Mouse (Mus musculus): ENCODE measurements at regions not wholly inside any gene's neighbourhood (a gene's known extent, or its start where the extent isn't known, plus 50 kb on each side); places are given as distances from the start of the nearest gene placed in this dataset.
"Not testable (repeated sequence)": the region's sequence is repeated elsewhere in the genome, so short reads cannot be mapped to it uniquely, and the experiment has no call there.

DNA sequence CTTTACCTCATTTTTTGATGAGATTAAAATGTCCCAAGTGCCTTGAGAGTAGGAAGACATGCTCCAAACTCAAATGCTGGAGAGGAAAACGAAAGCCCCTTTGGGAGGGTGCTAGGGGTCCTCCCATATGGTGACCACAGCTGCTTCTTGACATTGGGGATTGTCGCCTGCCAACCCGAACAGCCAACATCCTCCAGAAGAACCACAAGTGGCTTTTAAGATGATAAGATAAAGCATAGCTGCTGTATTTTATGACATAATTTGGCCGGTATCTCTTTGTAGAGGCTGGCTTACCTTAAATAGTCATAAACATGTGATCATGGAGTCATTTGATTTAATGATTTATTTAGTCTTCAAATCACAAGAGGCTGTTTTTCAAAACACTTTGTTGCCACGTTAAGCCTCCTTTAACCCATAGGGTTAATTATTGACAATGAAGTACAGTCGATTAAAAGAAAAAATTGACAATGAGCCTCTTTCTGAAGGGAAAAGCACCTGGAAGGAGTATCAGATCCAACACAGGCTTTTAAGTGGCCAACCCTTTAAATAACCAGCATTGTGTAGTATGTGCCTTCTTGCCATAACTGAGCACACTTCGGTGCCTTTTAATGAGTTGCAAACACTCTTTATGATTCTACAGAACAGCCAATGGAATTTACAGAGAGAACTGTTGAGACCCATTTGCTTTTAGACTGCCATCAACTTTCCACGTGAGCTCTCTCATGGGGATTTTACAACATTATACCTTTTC lies 76.1 kb upstream of the Cdk6 start:
- H3K4me1 ChIP-seq (replicated peaks); H3K4me3 ChIP-seq; H3K9me3 ChIP-seq; ATAC-seq (ENCODE audit: low FRiP score, low read depth); H3K27me3 ChIP-seq; H3K36me3 ChIP-seq; H3K9ac ChIP-seq; H3K27ac ChIP-seq (replicated peaks); H3K4me2 ChIP-seq: not testable (repeated sequence)
- 82% methylated on average over 8 of the region's 8 CpGs for WGBS

DNA sequence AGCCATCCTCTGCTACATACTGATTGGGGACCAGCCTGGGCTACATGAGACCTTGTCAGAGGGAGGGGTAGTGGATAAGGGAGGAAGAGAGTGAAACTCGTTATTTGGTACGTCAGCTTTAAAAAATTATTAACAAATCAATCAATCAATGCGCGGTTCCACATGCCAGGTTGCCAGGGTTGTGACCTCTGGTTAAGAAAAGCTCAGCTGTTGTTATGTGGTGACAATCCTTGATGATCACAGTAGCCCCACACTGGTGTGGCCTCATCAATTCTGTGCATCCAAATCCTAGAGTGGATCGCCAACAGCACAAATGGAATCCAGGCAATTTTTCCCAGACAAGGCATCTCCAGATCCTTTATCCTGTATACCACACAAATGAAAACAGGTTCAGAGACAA lies 74.3 kb upstream of the Cdk6 start:
- WGBS, result 85% methylated on average over 5 of the region's 5 CpGs
- no peak for ATAC-seq (ENCODE audit: low FRiP score, low read depth)
- Histone ChIP-seq H3K4me1 (replicated peaks) (no peaks in the 10 kb centered on the region), H3K27ac (replicated peaks) (no peak overlapping the region), H3K36me3 (no peaks in the 10 kb centered on the region), H3K9ac (no peak overlapping the region), H3K4me2 (no peak overlapping the region), H3K27me3 (no peaks in the 10 kb centered on the region), H3K4me3 (no peak overlapping the region), H3K9me3 (no peaks in the 10 kb centered on the region)

DNA sequence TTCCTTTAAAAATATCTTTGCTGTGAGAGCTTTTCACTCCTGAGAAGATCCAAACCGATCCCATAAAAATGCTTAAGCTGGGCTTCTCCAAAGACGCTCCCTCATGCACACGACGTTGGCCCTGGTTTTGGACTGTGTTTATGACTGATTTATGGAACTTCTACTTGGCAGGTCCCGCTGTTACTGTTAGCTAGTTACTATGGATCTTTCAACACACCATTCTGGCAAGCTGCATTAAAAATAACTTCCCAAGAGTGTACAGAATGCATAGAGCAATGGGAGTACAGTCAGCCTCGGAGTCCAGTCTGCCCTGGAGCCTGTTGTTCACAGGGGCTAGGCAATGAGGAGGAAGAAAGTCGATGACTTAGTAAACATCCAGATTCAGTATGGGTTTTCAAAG lies 71.5 kb upstream of the Cdk6 start:
- Histone ChIP-seq H3K9ac (no peak overlapping the region), H3K4me2 (no peak overlapping the region), H3K9me3 (no peaks in the 10 kb centered on the region), H3K36me3 (no peaks in the 10 kb centered on the region), H3K4me1 (replicated peaks) (no peaks in the 10 kb centered on the region), H3K27ac (replicated peaks) (no peak overlapping the region), H3K4me3 (no peak overlapping the region), H3K27me3 (no peaks in the 10 kb centered on the region)
- 88% methylated on average over 7 of the region's 7 CpGs for WGBS
- no peak for ATAC-seq (ENCODE audit: low FRiP score, low read depth)

DNA sequence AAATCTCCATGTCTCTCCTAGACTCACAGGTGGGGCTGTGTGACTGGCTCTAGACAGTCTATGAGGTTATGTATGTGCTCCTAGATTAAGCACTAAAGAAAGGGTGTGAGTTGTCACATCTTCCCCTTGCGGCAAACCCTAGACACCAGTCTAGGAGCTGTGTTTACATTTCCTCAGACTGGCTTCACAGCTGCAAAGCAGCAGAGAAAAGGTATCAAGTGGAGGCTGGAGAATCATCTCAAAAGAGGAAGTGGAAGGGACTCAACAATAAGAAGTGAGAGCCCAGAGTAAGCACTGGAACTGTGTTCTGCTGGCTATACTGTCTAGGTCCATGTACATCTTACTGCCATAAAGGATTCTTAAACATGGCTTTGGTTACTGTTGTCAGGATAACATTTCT lies 68.1 kb upstream of the Cdk6 start:
- H3K9ac ChIP-seq; ATAC-seq (ENCODE audit: low FRiP score, low read depth): not testable (repeated sequence)
- 84% methylated on average over 1 of the region's 1 CpGs for WGBS

DNA sequence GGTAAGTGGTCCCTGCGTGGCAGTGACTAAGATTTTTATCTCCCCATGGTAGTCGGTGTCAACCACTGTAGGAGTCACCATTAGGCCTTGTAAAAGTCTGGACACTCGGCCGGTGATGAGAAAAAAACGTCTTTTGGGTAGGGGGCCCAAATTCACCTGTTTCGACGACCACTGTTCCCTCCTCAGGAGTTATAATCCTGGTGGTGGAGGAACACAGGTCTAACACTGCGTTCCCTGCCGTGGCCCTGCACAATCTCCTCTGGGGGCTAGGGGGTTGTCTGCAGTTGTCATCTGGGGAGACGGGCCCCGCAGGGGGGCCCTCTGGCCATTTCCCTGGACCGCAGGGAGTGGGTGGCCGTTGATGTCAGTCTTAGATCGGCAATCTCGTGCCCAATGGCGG lies 64.0 kb upstream of the Cdk6 start:
- not testable (repeated sequence) for H3K27me3 ChIP-seq; ATAC-seq (ENCODE audit: low FRiP score, low read depth); H3K4me2 ChIP-seq; H3K9me3 ChIP-seq; H3K9ac ChIP-seq; H3K4me1 ChIP-seq (replicated peaks); H3K27ac ChIP-seq (replicated peaks); H3K4me3 ChIP-seq; H3K36me3 ChIP-seq
- 94% methylated on average over 16 of the region's 16 CpGs for WGBS

More for the DNA sequence above, 68.1 kb upstream of the Cdk6 start:
- H3K4me3 ChIP-seq; H3K27ac ChIP-seq (replicated peaks); H3K4me1 ChIP-seq (replicated peaks); H3K36me3 ChIP-seq; H3K27me3 ChIP-seq; H3K9me3 ChIP-seq; H3K4me2 ChIP-seq: not testable (repeated sequence)

DNA sequence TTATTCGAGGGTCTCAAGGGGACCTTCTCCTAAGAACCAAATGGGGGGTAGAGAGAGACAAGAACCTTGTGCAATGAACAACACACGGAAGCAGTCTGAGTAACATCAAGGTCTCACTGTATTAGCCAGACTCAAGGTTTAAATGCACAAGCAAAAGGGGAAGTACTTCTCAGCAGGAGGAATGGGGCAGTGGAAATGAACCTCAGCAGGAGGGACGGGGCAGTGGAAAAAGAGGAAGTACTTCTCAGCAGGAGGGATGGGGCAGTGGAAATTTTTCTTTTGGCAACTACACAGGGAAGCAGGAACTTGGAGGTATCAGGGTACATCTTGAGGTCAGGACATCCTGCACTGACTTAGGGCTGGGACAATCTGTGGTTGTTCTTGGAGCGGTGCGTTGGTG lies 62.3 kb upstream of the Cdk6 start:
- H3K27me3 ChIP-seq; H3K4me2 ChIP-seq; H3K9ac ChIP-seq; H3K9me3 ChIP-seq; H3K27ac ChIP-seq (replicated peaks); ATAC-seq (ENCODE audit: low FRiP score, low read depth); H3K4me3 ChIP-seq; H3K36me3 ChIP-seq; H3K4me1 ChIP-seq (replicated peaks): not testable (repeated sequence)
- WGBS, result 86% methylated on average over 5 of the region's 5 CpGs

DNA sequence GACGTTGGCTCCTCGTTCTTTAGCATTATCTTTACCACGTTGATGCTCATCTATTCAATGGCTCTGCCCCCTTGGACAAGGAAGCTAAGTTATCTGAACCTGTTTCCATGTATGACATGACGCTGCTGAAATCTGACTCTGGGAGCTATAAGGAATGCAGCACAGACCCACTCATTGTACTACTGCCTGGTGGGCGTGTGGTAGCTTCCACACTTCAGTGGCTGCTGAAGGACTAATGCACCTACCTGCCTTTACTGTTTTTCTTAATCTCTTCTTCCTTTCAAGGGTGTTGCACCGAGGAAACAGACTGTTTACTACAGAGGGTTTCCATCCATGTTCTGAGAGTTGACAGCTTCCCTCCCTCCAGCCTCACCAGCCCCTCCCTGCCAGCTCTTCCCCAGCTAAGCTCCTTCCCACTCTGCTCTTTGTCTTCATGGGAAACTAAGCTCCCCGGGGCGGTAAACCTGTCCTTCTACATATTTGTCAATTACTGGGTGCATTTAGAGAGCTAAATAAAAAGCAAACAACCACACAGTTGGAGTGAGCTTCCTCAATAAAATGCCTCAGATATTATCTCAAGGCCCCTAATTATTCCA lies 59.3 kb upstream of the Cdk6 start:
- not testable (repeated sequence) for ATAC-seq (ENCODE audit: low FRiP score, low read depth); H3K4me1 ChIP-seq (replicated peaks)
- 76% methylated on average over 8 of the region's 8 CpGs for WGBS

DNA sequence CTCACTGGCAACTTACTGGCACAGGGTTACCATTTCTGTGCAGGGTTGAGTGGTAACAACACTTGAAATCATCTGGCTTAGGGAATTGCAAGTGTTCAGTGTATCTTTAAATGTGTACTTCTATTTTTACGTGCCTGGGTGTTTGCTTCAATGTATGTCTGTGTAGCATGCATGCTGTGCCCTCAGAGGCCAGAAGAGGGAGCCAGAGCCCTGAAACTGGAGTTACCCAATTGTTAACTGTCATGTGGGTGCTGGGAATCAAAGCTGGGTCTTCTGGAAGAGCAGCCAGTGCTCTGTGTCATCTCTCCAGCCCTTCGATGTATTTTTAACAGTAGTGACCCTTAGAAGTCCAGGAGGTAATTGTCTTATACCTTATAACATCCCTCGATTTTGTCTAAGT lies 58.2 kb upstream of the Cdk6 start:
- ATAC-seq (ENCODE audit: low FRiP score, low read depth), result no peak
- H3K4me1 ChIP-seq (replicated peaks), result no peaks in the 10 kb centered on the region
- 93% methylated on average over 3 of the region's 3 CpGs for WGBS
- no peak overlapping the region for H3K4me3 ChIP-seq
- H3K9ac ChIP-seq, result no peak overlapping the region
- H3K27me3 ChIP-seq, result no peaks in the 10 kb centered on the region
- H3K36me3 ChIP-seq, result no peaks in the 10 kb centered on the region
- H3K9me3 ChIP-seq, result no peaks in the 10 kb centered on the region
- no peak overlapping the region for H3K4me2 ChIP-seq
- no peak overlapping the region for H3K27ac ChIP-seq (replicated peaks)

More for the DNA sequence above, 59.3 kb upstream of the Cdk6 start:
- H3K36me3 ChIP-seq; H3K9me3 ChIP-seq; H3K27me3 ChIP-seq; H3K4me3 ChIP-seq; H3K4me2 ChIP-seq; H3K27ac ChIP-seq (replicated peaks); H3K9ac ChIP-seq: not testable (repeated sequence)

DNA sequence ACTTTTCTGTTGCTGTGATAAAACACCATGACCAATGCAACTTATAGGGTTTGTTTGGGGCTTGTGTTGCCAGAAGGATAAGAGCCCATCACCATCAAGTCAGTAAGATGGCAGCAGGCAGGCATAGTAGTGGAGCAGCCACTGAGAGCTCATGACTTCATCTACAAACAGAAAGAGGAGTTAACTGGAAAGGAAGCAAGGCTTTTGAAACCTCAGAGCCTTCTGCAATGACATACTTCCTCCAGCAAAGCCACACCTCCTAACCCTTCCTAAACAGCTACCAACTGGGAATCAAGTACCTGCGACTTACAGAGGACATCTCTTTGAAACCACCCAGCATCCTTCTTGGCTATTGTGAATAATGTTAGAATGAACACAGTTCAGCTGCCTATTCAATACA lies 57.0 kb upstream of the Cdk6 start:
- not testable (repeated sequence) for H3K9me3 ChIP-seq; H3K4me1 ChIP-seq (replicated peaks); H3K27me3 ChIP-seq; H3K9ac ChIP-seq; H3K4me2 ChIP-seq; ATAC-seq (ENCODE audit: low FRiP score, low read depth); H3K36me3 ChIP-seq; H3K4me3 ChIP-seq; H3K27ac ChIP-seq (replicated peaks)
- WGBS, result 97% methylated on average over 1 of the region's 1 CpGs

DNA sequence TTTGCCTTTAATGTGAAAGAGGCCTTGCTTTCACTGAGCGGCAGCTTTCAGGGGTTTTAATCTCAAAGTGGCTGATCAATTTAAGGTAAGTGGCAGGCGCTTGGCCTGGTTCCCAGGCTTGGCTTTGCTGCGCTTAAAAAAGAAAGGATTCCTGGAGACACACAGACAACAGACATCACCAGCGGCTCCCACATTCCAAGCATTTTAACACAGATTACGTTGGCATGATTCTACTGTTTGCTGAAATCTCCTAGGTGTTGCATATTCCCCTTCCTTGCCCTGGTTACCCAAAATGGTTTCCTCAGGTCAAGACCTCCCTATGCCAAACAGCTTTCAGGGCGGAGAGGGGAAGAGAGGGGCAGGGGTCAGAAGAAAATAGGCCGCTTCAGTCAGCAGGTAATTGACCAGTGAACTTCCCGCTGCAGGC lies 51.3 kb upstream of the Cdk6 start:
- not testable (repeated sequence) for H3K36me3 ChIP-seq; H3K4me3 ChIP-seq; H3K4me1 ChIP-seq (replicated peaks); H3K4me2 ChIP-seq; H3K27ac ChIP-seq (replicated peaks); H3K27me3 ChIP-seq; H3K9ac ChIP-seq; H3K9me3 ChIP-seq
- 14% methylated on average over 8 of the region's 8 CpGs for WGBS
- peak; percentile 61; the same call in 1 of the 2 replicates for ATAC-seq (ENCODE audit: low FRiP score, low read depth)

Data from hindbrain, embryonic 15.5 days (tissue).